Mouse (Mus musculus) mouse embryonic stem cell (cell line): ENCODE data around the gene Nalcn.

Experiments used
- in situ Hi-C, 2 experiments: fragments of 300-500 bp; cut with MboI; formaldehyde crosslinking; loops; 1 replicate in 1 of 2; 3 replicates in 1 of 2; pipeline ENCODE4 v1.14.3; 2019 to 2020; ENCODE audit warnings: low sequenced_read_pairs in 2 of 2, low pct_unique_long_range_greater_than_20kb in 1 of 2, mixed read lengths in 1 of 2; ENCODE audit not compliant: unreplicated experiment in 1 of 2

Gene Nalcn

GRCm38 (mm10) chr14:123282165-123282564 is 344.8 kb downstream of the Nalcn start:
- in situ Hi-C loops = no loop called here

DNA sequence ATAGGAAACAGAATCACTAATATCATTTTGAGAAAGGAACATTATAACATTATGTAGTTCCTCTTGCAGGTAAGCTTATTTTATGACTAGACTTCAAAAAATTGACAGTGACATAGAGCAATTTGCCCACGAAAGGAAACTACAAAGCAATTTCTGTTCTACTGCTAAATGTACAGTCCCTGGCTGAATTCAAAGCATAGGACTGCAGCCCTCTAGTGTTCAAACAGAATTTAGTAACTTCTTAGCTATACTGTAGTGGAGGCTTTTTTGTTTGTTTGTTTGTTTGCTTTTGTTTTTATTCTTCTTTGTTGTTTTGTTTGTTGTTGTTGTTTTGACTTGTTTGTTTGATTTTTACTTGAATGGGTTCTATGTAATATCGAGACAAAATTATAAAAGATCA is 354.8 kb downstream of the Nalcn start:
- in situ Hi-C loops = no loop called here

DNA sequence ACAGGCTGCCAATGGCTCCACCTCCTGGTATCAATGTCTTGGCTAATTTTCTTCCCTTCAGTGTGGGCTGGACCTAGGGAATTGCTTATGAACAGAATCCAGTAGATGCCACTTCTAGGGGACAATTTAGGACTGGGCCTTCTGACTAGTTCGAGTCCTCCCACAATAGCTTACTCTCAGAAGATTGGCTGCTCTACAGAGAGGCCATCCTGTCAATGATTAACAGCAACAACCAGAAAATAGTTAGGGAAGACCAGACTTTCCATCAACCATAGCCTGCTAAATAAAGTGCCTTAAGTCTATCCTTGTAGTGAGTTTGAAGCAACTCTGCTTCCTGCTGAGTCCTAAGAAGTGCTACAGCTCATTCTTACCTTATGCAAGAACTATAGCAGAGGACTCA is 386.2 kb downstream of the Nalcn start:
- in situ Hi-C loops = no loop called here

- in situ Hi-C loops = no loop called here
Measured at GRCm38 (mm10) chr14:123239945-123240344, 387.0 kb downstream of the Nalcn start.

DNA sequence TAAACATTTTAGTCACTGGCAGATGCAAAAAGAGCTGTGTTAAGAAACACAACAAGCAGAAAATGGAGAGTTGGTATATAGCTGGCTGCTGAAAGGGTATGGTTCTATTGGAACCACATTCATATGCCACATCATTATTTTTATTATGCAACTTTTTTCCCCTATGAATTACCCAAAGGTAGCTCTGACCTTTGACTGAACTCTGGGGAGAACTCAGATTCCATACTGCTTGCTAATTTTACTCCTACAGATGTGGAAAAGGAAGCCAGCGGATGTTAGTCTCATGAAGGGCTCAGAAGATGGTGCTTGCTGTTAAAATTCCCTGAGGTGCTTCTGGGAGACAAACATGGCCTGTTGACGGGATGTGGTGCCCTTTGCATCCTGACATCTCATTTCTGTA is 389.9 kb downstream of the Nalcn start:
- in situ Hi-C loops = no loop called here

GRCm38 (mm10) chr14:123232630-123233206 is 394.2 kb downstream of the Nalcn start:
- in situ Hi-C loops = no loop called here
